Mouse (Mus musculus) adrenal gland, postnatal 25 days (tissue): ENCODE results near the gene Wipi1. TPM values are rescaled to one million over a fixed set of nuclear protein-coding genes. Genes with fewer than 3 reads are reported as not detected.

Experiments used
- DNase-seq: peaks from one replicate; pipeline ENCODE4 v3.0.0; 2021; ENCODE audit warnings: mixed read lengths
- total RNA-seq: library from RNA; stranded (reverse); gene quantifications from 2 replicates; pipeline ENCODE4 v1.2.3, GENCODE M21; 2021

Wipi1 gene
- total RNA-seq, 1 experiment from 2014 or later: 65.8 TPM

DNA sequence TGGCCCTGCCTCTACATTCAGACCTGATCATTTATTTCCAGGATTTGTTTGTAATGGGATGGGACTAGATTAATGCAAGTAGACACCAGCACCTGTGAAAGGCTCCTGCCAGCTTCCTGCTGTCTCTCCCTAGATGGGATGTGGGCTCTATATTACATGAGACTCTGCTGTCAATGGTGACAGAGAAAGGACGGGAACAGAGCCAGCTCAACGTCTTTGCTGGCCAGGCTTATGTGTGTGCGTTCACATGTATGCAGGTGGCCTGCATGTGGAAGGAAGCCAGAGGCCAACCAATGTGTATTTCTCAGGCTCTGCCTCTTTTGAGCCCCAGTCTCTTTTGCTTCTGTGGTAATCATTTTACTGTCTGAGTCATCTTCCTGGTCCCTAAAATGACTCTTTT lies 33.2 kb downstream of the Wipi1 start:
- no peak for DNase-seq

DNA sequence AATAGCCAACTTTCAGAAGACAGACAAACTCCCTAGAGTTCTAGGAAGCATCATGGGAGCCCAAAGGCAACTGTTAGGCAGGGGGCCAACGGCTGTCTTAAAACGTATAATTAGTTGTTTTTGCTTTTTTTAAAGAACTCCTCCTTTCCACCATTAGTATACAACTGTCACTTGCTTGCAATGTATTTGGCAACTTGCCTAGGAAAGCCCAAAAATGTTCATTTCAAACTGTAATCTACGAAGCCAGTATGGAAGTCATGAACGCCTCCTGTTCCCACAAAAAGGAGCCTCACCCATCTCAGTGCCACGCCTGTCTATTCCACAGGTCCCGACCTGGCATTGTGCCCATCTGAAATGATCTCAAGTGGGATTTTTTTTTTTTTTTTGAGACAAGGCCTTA lies 35.9 kb downstream of the Wipi1 start:
- no peak for DNase-seq

DNA sequence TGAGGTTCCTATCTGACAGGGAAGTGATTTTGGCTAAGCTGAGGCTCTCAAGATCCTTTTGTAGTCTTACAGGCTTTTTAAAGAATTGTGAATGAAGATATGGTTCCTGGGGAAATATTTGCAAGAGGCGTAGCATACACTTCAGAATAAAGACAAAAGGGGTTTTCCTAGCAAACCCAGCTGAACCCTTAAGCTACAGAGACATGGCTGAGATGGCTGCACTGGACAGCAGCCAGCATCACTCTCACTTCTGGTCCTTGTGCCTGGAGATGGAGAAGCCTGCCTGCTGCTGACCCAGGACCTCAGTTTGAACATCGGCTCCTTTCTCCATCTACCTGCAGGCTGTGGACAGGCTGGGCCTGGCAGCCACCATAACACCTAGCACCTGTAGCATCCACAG lies 37.2 kb downstream of the Wipi1 start:
- DNase-seq: no peak

GRCm38 (mm10) chr11:109572051-109572450 lies 39.7 kb downstream of the Wipi1 start:
- no peak for DNase-seq

- no peak for DNase-seq
These were observed 42.0 kb downstream of the Wipi1 start for GRCm38 (mm10) chr11:109569809-109570208.

GRCm38 (mm10) chr11:109569007-109569618 lies 42.7 kb downstream of the Wipi1 start:
- no peak for DNase-seq

DNA sequence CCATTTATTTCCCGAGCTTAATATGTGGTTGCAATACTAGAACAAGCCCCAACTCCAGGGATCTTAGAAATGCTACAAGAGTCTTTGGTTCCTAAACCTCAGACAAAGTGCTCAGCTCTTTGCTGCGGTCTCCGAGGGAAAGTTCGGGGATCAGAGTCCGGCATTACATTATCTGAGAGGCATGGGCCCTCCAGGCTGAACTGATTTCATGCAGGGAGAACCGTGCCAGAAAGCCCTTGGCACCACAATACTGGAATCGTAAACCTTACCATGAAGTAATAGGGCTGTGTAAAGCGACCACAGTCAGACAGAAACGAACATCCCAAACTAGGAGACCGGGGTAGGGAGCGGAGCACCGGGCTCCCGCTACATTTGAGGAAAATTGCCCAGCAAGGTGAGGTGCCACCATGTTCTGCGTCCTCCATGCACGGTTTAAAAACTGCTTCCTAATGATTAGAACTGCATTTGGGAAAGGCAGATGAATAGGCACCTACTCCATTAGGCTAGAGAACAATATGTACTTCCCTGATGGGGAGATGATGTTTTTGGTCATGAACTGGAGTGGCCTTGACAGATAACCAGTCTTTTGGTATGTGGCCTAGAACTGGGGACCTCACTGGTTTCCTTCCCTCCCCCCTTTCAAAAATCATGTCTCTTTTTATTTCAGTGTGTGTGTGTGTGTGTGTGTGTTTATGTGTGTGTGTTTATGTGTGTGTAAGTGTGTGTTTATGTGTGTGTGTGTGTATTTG lies 47.1 kb downstream of the Wipi1 start:
- DNase-seq: no peak

- no peak for DNase-seq
These were observed 48.1 kb downstream of the Wipi1 start for GRCm38 (mm10) chr11:109563708-109564107.

DNA sequence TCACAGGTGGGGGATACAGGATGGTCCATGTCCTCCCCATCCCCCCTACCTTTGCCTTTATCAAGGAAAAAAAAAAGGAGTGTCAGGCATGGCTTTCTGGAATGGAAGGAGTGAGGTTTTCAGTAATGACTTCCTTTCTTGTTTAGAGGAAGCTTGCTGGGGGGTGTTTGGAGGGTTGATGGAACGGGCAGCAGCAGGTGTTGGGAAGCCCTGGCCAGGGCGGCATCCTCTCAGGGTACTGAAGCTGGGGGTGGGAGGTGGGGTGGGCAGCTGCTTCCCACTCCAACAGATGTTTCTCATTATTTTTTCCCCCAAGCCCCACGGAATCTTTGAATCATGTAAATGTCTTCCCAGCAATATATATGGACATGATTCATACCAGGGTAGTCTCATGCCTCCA lies 50.3 kb downstream of the Wipi1 start:
- DNase-seq: no peak

DNA sequence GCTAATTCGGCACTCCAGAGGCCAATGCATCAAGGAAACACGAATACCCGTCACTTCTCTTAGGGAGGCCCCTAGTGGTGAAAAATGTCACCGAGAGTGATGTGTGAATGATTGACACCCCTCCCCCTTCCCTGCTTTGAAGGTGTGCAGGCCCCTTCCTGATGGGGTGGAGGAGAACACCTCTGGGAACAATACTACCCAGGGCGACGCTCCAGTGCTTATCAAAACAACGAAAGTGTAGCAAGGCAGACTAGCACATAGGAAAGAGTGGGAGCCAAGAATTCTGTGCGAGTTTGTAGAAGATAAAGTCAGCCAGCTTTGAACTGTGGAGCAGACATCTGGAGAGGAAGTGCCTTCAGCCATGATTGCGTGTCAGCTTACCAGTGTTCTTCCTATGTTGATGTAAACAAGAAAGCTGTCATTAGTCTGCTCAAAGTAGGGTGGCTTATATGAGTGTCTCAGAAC lies 50.9 kb downstream of the Wipi1 start:
- DNase-seq: no peak

- DNase-seq: no peak
These were observed 52.5 kb downstream of the Wipi1 start for GRCm38 (mm10) chr11:109559241-109559640.

DNA sequence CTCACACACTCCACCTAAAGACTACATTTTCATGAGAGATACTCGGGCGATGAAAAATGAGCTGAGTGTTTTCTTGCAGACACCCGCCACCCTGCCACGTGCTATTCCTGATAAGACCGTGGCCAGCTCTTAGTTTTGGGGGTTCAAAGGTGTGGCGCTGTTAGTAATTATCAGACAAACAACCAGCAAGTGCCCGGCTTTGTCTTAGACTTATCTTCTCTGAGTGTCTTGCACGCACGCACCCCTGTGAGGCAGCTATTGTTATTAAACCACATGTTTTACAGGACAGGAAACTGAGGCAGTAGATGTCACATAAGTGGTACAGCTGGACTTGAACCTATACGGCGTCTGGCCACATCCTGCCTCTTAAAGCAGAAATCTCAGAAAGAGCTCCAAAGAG lies 54.3 kb downstream of the Wipi1 start:
- no peak for DNase-seq

DNA sequence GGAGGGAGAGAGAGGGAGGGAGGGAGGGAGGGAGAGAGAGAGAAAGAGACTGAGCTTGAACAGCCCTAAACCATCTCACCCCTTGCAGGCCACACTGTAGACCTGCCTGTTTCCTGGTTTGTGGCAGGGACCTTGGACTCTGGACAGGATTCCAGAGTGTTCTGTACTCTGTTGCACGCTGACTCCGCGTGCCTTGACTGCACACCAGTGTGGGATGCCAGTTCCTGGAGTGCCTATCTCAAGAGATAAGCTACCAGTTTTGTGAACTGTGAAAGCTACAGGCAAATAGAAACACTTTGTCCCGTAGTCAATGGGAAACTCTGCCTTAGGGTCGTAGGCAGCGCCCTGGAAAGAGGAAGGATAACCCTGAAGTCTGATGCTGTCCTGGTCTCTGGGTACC lies 55.6 kb downstream of the Wipi1 start:
- no peak for DNase-seq

- DNase-seq: no peak
These were observed 57.3 kb downstream of the Wipi1 start for GRCm38 (mm10) chr11:109554443-109554842.

GRCm38 (mm10) chr11:109553921-109554320 lies 57.8 kb downstream of the Wipi1 start:
- no peak for DNase-seq

DNA sequence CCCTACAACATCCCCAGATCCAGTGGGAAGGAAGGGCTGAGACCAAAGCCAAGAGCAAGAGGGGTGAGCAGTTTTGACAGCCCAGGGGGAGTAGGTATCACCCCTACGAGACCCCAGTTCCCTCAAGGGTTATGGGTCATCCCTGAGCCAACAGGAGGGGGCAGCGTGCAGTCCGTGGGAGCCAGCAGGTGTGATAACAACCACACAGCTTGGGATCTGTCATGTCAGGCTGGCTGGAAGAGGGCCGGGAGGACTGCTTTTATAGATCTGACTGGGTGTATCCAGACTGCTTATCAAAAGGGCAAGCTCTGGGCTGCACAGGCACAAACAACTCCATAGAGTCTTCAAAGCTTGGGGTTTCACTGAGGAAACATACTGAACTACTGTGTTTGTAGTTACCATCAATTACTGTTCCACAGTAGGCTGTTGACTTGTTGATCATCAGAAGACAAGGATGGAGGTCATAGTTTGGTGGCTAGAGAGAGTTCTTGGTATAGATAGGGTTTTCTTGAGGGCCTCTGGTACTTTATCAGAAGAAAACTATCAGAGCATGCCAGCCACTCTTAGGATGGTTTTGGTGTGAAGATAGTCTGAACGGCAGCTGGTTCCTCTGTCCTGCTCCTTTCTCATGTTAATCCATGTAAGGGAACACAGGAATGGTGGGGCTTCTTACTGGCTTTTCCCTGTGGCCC lies 62.0 kb downstream of the Wipi1 start:
- no peak for DNase-seq

- no peak for DNase-seq
These were observed 64.1 kb downstream of the Wipi1 start for GRCm38 (mm10) chr11:109547652-109548051.

DNA sequence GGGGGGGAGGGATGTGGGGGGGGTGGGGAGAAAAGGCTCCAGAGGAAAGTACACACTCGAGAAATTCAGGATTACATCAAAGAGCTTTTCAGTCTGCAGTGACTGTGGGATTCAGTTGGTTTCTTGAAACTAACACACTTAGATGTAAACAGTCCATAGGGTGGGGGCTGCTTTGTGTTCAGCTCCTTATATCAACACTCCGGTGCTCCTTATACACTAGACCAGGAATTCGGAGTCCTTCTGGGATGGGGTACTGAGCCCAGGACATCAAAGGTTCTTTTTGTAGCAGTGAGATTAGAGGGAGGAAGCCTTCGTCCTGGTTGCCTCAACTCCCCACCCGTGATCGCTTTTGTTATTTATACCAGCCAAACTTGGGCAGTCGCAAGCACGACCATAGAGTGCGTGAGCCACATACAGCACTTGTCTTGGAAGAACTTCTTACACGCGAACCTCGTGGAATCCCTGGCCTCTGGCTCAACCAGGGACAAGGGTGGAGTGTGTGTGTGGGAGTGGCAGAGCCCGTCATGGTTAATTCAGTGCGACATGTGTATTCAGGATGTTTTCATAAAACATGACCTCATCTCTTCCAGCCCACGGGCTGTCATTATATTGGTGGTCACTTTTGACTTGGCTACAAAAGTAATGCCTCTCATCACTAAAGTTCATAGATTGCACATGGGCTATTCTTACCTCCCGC lies 65.3 kb downstream of the Wipi1 start:
- DNase-seq: no peak

DNA sequence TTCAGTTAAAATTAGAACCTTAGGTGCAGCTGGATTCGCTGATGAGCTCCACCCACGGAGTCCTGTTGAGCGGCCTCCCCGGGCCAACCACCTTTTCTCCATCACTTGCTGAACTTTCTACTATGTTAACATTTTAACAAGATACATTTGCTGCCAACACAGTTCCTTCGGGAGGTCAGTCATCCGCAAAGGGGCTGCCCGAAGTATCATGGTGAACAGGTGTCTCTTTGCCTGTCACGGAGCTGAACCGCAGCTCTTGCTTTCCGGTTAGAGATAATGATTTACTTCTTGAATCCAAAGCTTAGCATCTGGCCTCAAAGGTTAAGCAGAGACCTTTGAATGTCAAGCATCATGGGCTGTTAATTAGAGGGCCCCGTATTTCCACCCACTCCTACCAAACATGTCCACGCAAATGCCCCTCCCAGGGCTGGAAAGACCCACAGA lies 66.0 kb downstream of the Wipi1 start:
- DNase-seq: no peak

DNA sequence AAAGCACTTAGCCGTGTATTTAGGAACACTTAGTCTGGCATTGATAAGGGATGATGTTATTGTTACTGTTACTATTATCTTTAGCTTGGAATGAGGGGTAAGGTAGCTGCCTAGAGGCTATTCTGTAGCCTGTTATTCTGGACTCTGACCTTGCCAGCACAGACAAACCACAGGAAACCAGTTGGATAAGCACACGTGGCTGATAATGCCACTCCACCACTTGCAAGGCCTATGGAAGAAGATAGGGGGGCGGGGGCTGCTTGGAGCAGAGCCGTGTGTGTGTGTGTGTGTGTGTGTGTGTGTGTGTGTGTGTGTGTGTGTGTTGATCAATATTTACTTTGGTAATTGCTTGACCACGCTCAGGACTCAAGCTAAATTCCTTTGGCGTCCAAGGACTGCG lies 66.5 kb downstream of the Wipi1 start:
- DNase-seq: no peak

DNA sequence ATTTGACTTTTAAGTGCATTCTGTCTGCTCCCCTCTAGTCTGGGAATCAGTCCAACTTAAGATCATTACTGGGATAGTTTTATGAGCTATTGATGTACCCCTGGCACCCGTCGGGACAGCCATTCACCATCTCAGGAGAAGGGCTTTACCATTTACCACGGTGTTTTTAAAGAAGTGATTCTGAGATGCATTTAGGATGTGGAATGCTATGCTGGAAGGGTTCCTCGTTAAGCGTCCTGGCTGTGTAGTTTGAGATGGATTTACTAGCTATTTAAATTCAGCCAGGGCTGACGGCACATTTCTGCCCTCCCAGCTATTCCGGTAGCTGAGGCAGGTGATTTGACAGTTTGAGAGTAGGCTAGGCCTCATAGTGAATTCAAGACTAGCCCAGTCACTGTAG lies 67.3 kb downstream of the Wipi1 start:
- no peak for DNase-seq

DNA sequence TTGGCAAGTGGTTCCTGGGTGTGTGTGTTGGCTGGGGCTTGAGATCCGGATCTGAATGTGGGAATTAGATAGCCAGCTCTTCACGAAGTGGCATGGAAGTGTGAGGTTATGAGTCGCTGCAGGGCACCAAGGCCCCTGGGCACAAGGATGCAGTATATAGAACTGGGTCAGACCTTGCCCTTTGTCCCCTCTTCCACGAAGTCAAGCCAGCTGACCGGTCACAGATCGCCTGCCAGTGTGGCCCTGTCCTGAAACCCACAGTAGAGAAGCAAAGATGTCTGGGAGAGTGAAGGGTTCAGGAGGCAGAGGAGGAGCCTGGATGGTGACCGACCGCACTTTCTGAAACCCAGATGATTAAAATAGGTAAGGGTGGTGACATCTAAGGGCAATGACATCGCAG lies 68.3 kb downstream of the Wipi1 start:
- DNase-seq: no peak

- no peak for DNase-seq
These were observed 72.5 kb downstream of the Wipi1 start for GRCm38 (mm10) chr11:109539290-109539689.
